Mouse (Mus musculus): ENCODE results near the gene Wfdc2. TPM values are rescaled to one million over a fixed set of nuclear protein-coding genes. Genes with fewer than 3 reads are reported as not detected.
"Not testable (repeated sequence)": the region's sequence is repeated elsewhere in the genome, so short reads cannot be mapped to it uniquely, and the experiment has no call there.

Gene Wfdc2
- total RNA-seq, 1 experiment from 2014 or later, result not detected

DNA sequence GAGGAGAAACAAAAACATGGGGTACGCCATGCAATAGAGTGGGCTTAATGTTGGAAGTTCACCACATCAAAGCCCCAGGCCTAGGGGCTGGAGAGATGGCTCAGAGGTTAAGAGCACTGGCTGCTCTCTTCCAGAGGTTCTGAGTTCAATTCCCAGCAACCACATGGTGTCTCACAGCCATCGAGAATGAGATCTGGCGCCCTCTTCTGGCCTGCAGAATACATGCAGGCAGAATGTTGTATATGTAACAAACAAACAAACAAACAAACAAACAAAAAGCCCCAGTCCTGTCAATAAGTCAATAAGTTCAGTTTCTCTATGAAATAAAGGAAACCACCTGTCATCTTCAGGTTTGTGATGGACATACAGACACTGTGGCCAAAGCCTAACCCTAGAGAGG is 38.0 kb downstream of the Wfdc2 start:
- no peak for ATAC-seq (replicated peaks; ENCODE audit: insufficient number of reproducible peaks, low FRiP score, low TSS enrichment, poor library complexity, severe bottlenecking)

GRCm38 (mm10) chr2:164603482-164603881 is 41.3 kb downstream of the Wfdc2 start:
- no peak for ATAC-seq (replicated peaks; ENCODE audit: insufficient number of reproducible peaks, low FRiP score, low TSS enrichment, poor library complexity, severe bottlenecking)

DNA sequence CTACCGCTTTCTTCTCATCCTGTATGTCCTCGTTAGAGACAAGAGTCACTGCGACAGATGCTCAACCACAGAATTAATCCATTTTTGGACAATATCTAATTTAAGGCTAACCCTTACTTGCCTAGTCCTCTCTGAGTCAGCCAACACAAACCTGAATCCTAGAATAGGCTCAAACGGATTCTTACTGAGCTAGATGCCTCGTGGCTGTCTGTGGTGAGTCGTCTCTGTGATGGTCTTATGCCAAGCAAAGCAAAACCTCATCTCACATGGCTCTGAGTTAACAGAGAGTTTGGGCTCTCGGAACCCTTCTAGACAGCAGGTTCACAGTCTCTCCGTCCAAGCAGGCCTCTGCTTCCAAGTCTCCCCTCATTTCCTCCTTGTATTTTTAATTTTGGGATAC is 42.2 kb downstream of the Wfdc2 start:
- ATAC-seq (replicated peaks; ENCODE audit: insufficient number of reproducible peaks, low FRiP score, low TSS enrichment, poor library complexity, severe bottlenecking), result no peak

DNA sequence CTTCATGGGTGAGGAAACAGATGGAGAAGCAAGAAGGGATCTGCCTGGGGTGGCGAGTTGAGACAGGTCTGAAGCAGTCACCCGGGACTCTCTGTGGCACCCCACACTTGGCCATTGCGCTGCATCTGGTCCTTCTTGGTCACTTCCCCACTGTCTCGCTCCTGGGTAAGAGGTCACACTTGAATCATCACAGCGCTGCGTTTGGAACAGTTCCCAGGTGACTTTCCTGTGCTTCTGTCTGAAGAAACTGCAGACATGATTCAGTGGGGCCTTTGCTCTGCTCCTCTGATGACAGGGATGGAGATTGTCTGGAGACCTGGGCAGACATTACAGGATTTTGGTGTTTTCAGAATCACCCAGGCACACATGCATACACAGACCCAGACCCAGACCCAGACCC is 46.6 kb downstream of the Wfdc2 start:
- no peak for ATAC-seq (replicated peaks; ENCODE audit: insufficient number of reproducible peaks, low FRiP score, low TSS enrichment, poor library complexity, severe bottlenecking)

- ATAC-seq (replicated peaks; ENCODE audit: insufficient number of reproducible peaks, low FRiP score, low TSS enrichment, poor library complexity, severe bottlenecking), result not testable (repeated sequence)
Observed at GRCm38 (mm10) chr2:164613471-164613870, 51.3 kb downstream of the Wfdc2 start, which contains the start of the genes Wfdc6b and Wfdc8. TSS of gene Wfdc6b (plus strand) at chr2:164613522. TSS of gene Wfdc8 (minus strand) at chr2:164613626.

DNA sequence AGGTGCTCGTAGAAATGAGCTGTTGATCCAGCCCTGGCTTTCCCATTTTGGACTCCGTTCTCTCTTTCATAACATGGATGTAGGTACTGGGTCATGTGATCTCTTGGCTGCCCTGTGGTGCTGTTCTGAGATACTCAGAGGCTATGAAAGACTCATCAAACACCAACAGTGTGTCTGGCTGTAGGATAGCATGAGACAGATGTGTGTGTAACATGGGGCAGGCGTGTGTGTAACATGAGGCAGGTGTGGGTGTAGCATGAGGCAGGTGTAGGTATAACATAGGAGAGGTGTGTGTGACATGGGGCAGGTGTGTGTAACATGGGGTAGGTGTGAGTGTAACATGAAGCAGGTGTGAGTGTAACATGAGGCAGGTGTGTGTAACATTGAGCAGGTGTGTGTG is 53.2 kb downstream of the Wfdc2 start:
- no peak for ATAC-seq (replicated peaks; ENCODE audit: insufficient number of reproducible peaks, low FRiP score, low TSS enrichment, poor library complexity, severe bottlenecking)

Other genes with a start within 250 kb of the Wfdc2 start
- gene Svs6, start 245.7 kb upstream of the Wfdc2 start, total RNA-seq (2017), result not detected in 3 replicates
- gene Svs5, start 229.7 kb upstream of the Wfdc2 start, total RNA-seq (2017), result not detected in 3 replicates
- 7.4 to 25.2 TPM (median 20.6 TPM) in 3 replicates for gene Slpi, start 173.3 kb upstream of the Wfdc2 start, total RNA-seq (2017)
- gene Rbpjl, start 159.3 kb upstream of the Wfdc2 start, total RNA-seq (2017), result not detected in 3 replicates
- not detected in 3 replicates for gene Matn4, start 157.3 kb upstream of the Wfdc2 start, total RNA-seq (2017)
- 14.1 to 26.0 TPM (median 16.6 TPM) in 3 replicates for gene Sdc4, start 118.5 kb upstream of the Wfdc2 start, total RNA-seq (2017)
- 17.0 to 30.1 TPM (median 24.9 TPM) in 3 replicates for gene Sys1, start 105.4 kb upstream of the Wfdc2 start, total RNA-seq (2017)
- gene Gm20458, start 101.4 kb upstream of the Wfdc2 start, total RNA-seq (2017), result 4.9 TPM in 1 of 3 replicates, not detected in the others
- 0.68 TPM in 1 of 3 replicates, not detected in the others for gene Trp53tg5, start 88.7 kb upstream of the Wfdc2 start, total RNA-seq (2017)
- 3.1 to 12.6 TPM (median 7.4 TPM) in 3 replicates for gene Dbndd2, start 76.3 kb upstream of the Wfdc2 start, total RNA-seq (2017)
- 12.6 to 37.4 TPM (median 13.3 TPM) in 3 replicates for gene Pigt, start 64.9 kb upstream of the Wfdc2 start, total RNA-seq (2017)
- gene Spint3, start 11.0 kb downstream of the Wfdc2 start, total RNA-seq (2017), result not detected in 3 replicates
- gene Wfdc6a, start 23.0 kb downstream of the Wfdc2 start, total RNA-seq (2017), result 0.87 TPM in 1 of 3 replicates, not detected in the others
- gene Eppin, start 31.2 kb downstream of the Wfdc2 start, total RNA-seq (2017), result not detected in 3 replicates
- not detected in 3 replicates for gene Wfdc6b, start 51.1 kb downstream of the Wfdc2 start, total RNA-seq (2017)
- not detected in 3 replicates for gene Wfdc8, start 51.2 kb downstream of the Wfdc2 start, total RNA-seq (2017)
- not detected in 3 replicates for gene Wfdc16, start 76.4 kb downstream of the Wfdc2 start, total RNA-seq (2017)
- gene Wfdc10, start 93.6 kb downstream of the Wfdc2 start, total RNA-seq (2017), result not detected in 3 replicates
- gene Wfdc9, start 94.2 kb downstream of the Wfdc2 start, total RNA-seq (2017), result not detected in 3 replicates
- gene Wfdc11, start 111.7 kb downstream of the Wfdc2 start, total RNA-seq (2017), result not detected in 3 replicates
- gene Wfdc13, start 122.7 kb downstream of the Wfdc2 start, total RNA-seq (2017), result not detected in 3 replicates
- not detected in 3 replicates for gene Spint4, start 136.1 kb downstream of the Wfdc2 start, total RNA-seq (2017)
- not detected in 3 replicates for gene Spint5, start 152.9 kb downstream of the Wfdc2 start, total RNA-seq (2017)
- not detected in 3 replicates for gene Wfdc3, start 183.5 kb downstream of the Wfdc2 start, total RNA-seq (2017)
- 18.2 to 23.6 TPM (median 20.1 TPM) in 3 replicates for gene Dnttip1, start 183.6 kb downstream of the Wfdc2 start, total RNA-seq (2017)
- gene Ube2c, start 207.5 kb downstream of the Wfdc2 start, total RNA-seq (2017), result 2.7 to 5.1 TPM (median 3.5 TPM) in 3 replicates
- not detected in 3 replicates for gene Tnnc2, start 217.6 kb downstream of the Wfdc2 start, total RNA-seq (2017)
- gene Snx21, start 223.4 kb downstream of the Wfdc2 start, total RNA-seq (2017), result 2.9 to 6.0 TPM (median 5.5 TPM) in 3 replicates
- gene Acot8, start 242.5 kb downstream of the Wfdc2 start, total RNA-seq (2017), result 31.0 to 45.3 TPM (median 42.4 TPM) in 3 replicates
- 1.2 to 5.3 TPM (median 1.9 TPM) in 3 replicates for gene Zswim3, start 242.7 kb downstream of the Wfdc2 start, total RNA-seq (2017)